Mouse (Mus musculus): ENCODE measurements around the gene Slc35e3.

The Slc35e3 gene

DNA sequence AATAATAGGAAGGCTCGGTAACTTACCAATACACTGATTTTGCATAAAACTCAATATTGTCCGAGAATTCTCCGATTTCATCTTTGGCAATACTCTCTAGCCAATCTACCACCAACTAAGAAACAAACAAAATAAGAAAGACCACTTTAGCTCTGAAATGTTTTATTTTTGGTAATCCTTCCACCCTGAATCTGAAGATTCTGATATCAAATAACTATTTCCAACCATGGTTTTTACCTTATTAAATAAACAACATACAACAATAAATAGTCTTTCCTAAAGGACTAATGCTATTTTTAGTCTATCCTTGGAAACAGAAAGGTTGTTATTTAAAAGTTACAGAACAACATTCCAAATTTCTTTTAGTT lies 30.9 kb upstream of the Slc35e3 start:
- no peak for DNase-seq (ENCODE audit: extremely low spot score, low spot score)

DNA sequence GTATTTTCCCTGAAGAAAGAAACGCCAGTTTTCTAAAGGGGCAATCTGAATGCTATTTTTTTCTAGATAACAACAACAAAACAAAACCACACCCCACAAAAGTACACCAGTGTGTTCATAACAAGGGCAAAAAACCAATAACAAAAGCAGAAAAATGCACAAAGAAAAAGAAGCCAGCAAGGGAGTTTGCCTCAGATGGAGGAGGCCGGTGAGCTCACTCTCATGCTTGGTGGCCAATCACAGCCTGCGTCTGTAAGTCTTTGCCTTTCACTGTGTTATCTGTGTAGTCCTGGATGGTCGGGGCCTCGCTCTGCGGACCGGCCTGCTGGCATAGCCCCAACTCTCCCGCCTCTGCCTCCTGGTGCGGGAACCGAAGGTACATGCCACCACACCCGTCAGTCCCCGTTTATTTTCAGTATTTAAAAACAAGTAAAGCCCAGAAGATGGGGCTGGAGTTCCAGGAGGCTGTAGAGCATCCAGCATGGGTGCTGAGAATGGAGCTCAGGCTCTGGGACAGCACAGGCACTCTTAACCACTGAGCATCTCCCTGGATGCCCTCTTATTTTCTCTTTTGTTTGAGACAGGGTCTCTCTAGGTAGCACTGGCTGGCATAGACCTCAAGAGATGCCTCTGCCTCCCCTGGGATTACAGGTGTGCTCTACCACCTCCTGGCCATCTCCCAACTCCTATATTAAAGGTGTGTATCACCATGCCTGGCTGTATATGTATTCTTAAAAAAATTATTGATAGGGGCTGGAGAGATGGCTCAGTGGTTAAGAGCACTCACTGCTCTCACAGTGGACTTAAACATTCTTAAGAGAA lies 30.3 kb upstream of the Slc35e3 start:
- DNase-seq (ENCODE audit: extremely low spot score, low spot score) = no peak

DNA sequence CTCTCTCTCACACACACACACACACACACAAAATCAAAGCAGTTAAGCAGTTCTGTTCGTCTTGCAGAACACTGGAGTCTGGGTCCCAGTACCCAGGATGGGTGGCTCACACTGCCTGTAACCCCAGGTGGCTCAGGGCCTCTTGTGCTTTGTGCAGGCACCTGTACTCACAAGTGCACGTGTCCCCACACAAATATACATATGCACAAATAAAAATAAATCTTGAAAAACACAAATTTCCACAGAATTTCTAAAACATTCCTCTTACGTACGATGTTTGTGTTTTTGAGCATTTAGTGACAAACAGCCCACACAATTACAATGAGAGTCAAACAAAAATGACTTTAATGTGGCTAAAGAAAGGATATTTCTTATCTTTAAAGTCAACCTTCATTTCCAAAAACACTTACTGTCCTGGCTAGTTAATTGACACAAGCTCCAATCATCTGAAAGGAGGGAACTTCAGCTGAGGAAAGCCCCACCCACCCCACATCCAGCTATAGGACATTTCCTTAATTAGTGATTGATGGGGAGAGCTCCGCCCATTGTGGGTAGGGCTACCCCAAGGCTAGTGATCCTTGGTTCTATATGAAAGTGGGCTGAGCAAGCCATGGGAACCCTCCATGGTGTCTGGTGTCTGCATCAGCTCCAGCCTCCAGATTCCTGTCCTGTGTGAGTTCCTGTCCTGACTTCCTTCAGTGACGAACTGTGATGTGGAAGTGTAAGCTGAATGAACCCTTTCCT lies 29.4 kb upstream of the Slc35e3 start:
- no peak for DNase-seq (ENCODE audit: extremely low spot score, low spot score)

- no peak for DNase-seq (ENCODE audit: extremely low spot score, low spot score)
These were observed 28.6 kb upstream of the Slc35e3 start for GRCm38 (mm10) chr10:117774817-117775120.

- DNase-seq (ENCODE audit: extremely low spot score, low spot score) = no peak
These were observed 28.0 kb upstream of the Slc35e3 start for GRCm38 (mm10) chr10:117774011-117774816.

DNA sequence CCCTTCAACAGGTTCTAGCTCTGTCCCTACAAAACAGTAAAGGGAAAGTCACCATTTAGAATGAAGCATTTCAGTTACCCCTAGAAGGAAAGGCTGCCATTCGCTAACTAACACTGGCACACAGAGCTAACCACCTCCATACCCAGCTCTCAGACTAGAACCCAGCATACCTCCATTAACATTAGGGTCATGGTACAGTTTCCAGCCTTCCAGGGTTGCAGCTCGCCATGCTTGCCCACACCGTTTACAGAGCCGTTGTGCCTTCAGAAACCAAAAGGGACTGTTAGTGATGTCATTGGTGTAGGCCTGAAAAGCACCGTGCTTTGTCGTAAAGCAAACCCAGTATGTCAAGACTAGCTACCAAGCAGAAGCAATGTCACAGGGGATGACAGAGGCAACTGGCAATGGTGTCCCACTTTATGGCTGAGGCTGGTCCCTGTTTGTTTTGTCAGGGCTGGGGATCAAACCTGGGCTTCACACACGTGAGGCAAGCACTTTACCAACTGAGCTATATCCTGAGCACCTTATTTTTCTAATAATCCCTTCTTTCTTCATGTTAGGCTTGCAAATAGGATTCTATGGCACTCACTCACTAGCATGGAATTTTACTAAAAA lies 27.0 kb upstream of the Slc35e3 start:
- no peak for DNase-seq (ENCODE audit: extremely low spot score, low spot score)

GRCm38 (mm10) chr10:117772364-117773105 lies 26.4 kb upstream of the Slc35e3 start:
- no peak for DNase-seq (ENCODE audit: extremely low spot score, low spot score)

DNA sequence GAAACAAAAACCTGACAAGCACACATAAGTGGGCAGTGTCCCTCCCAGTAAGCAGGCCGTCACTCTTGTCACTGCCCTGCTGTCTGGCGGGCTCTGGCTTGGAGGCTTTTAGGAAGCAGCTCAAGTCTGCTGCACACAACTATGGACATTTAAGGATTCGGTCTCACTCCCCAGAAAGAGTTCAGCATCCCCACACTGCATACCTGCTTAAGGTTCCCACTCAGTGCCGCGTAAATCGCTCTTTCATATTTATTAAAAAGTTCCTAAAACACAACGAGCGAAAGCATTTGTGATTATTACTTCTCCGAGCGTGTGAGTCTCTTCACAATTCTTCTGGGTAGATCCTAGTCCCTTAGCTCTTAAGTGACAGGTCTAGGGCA lies 25.0 kb upstream of the Slc35e3 start:
- no peak for DNase-seq (ENCODE audit: extremely low spot score, low spot score)

- DNase-seq (ENCODE audit: extremely low spot score, low spot score) = no peak
These were observed 24.3 kb upstream of the Slc35e3 start for GRCm38 (mm10) chr10:117770286-117771130.

- DNase-seq (ENCODE audit: extremely low spot score, low spot score) = no peak
These were observed 23.5 kb upstream of the Slc35e3 start for GRCm38 (mm10) chr10:117769541-117770285.

DNA sequence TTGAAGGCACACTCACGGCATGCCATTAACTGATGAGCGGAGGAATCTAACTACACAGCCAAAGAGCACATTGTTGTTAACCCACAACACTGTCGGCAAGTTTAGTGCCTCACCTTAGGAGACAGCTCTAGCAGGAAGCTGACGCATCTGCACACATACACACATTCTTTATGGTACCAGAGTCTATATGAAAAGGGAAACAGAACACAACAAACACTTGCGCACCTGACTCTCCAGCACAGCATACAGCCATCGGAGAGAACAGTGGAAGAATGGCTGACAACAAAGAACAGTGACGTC lies 21.9 kb upstream of the Slc35e3 start:
- no peak for DNase-seq (ENCODE audit: extremely low spot score, low spot score)

DNA sequence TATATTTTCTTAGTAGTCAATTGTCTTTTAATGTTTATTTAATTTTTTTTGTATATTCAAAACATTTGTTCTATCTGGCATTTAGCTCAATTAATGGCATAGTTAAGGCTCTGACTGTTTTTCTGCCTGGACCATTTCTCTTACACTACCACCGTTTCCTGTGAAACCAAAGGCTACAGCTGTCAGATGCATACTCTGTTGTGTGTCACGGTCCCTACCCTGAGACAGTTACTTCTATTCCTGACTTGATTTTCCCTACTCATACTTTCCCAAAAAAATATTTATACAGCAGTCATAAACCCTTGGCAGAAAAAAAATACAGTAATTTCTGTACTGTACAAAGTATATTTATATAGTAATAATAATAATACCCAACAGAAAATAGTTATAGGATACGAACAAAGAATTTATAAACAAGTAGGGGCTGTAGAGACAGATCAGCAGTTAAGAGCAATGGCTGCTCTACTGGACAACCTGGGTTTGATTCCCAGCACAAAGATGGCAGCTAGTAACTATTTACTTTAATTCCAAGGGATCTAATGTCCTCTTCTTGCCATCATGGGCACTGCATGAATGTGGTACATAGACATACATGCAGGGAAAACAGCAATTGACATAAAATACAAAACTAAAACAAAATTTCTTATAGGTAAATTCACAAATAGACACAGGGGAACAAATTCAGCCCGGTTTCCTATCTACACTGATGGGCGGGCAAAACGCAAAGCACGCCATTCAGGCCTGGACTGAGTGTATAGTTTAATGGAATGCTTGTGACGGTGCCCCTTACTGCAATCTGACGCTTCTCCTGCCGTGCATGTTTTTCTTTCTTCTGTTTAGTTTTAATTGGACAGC lies 21.3 kb upstream of the Slc35e3 start:
- no peak for DNase-seq (ENCODE audit: extremely low spot score, low spot score)

DNA sequence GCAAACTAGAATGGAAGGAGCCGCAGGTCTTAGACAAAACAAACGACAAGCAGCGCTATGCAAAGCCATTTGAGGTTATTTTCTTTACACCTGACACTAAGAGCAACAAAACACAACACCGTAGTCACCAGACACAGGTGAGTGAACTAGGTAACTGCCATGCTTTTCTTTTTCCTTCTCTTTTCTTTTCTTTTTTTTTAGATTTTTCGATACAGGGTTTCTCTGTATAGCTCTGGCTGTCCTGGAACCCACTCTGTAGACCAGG lies 20.7 kb upstream of the Slc35e3 start:
- no peak for DNase-seq (ENCODE audit: extremely low spot score, low spot score)

DNA sequence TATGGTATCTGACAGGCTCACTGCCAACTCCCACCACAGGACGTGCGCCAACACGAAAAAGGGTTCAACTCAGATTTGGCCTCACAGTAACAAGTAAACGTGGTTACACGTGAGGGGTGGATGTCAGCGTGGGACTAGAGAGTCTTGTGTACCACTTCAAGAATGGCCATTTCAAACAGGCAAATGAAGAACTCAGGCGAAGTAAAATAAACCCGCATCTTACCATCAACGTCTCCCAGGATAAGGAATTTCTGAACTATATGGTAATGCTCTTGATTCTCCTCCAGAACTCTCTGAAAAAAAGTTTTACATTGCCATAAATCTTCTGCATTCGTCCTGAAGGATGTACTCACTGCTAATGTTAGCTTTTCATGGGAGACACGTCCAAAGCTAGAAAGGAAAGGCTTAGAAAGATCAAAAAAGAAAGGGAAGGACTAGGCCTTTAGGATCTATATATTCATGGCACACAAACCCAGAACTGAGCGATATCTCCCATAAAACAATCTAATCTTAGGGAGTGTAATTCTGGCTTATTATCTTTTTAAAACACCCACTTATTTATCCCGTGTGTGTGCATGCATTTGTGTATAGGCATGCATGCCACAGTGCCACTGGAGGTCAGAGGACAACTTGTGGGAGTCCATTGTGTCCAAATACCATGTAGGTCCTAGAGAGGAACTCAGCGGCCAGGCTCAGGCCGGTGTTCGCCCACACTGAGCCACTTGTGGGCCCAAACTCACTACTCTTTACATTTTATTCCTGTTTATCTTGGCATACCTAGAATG lies 20.1 kb upstream of the Slc35e3 start:
- DNase-seq (ENCODE audit: extremely low spot score, low spot score) = no peak

DNA sequence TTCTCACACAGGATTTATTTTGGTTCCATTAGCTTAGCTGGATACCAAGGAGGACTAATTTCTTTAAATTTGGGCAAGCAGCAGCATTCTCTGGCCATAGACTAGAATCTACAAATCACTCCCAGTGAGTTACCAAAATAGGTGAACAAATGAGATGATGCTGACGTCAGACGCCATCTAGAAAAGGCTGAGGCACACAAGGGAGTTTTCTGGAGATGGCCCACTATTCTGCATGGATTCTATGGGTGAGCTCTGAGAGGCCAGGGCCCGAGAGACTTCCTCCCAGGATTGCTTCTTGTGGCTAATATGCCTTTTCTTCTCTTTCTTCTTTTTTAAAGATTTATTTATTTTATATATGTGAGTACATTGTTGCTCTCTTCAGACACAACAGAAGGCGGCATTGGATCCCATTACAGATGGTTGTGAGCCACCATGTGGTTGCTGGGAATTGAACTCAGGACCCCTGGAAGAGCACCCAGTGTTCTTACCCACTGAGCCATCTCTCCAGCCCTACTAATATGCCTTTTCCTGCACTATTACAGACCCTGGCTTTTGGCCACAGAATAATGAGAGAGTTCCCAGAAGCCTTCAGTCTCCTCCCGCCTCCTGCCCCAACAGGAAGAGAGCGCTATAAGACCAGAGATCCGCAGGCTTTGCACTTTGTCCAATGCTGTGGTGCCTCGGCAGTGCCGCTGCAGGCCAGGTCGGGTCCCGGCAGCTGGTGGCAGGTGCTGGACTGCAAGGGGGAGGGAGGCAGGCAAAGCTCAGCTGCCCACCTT lies 19.1 kb upstream of the Slc35e3 start:
- DNase-seq (ENCODE audit: extremely low spot score, low spot score) = no peak

GRCm38 (mm10) chr10:117764598-117764997 lies 18.4 kb upstream of the Slc35e3 start:
- no peak for DNase-seq (ENCODE audit: extremely low spot score, low spot score)

DNA sequence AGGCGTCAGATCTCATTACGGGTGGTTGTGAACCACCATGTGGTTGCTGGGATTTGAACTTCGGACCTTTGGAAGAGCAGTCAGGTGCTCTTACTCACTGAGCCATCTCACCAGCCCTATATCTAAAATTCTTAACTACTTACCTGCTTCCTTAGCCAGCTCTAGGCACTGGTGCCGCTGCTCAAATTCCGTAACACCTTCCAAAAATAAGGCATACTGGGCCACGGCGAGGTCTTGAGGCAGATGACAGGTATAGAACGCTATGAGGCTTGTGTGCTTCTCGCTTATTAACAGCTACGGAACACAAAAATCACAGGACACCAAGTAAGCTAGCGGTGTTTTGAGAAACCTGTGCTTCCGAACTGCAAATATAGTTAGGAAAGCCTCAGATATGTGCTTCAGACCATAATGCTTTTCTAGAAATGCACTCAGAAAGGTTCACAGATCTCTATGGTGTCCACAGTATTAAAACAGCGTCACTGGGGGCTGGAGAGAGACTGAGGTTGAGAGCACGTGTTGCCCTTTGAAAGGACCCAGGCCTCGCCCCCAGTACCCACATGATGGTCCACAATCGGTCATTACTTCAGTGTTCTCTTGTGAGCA lies 17.5 kb upstream of the Slc35e3 start:
- DNase-seq (ENCODE audit: extremely low spot score, low spot score) = no peak

Measured in neural tube, embryonic 10.5 days (tissue).